Mouse (Mus musculus): ENCODE results near the gene Pim3.

Gene Pim3

GRCm38 (mm10) chr15:88861772-88862622, at the start of gene Pim3:
TSS of gene Pim3 (plus strand) at chr15:88862186.
- in situ Hi-C loops (cut with MboI, MseI): loop anchor here (10.0 kb wide), 1 partner anchor 493 kb away; the partner anchor contains the start of genes Lmf2 and Ncaph2

- in situ Hi-C loops (cut with MboI, MseI): loop anchor here (10.0 kb wide), 1 partner anchor 78 kb away; the partner anchor contains the start of gene Brd1
Measured at GRCm38 (mm10) chr15:88813262-88813661, 48.7 kb upstream of the Pim3 start.

- in situ Hi-C loops (cut with MboI, MseI): loop anchor here (10.0 kb wide), 1 partner anchor 79 kb away; the partner anchor contains the start of gene Brd1
Measured at GRCm38 (mm10) chr15:88813873-88814272, 48.1 kb upstream of the Pim3 start.

GRCm38 (mm10) chr15:88814411-88815047, 47.5 kb upstream of the Pim3 start:
- in situ Hi-C loops (cut with MboI, MseI): loop anchor here (10.0 kb wide), 1 partner anchor 80 kb away; the partner anchor contains the start of gene Brd1

- in situ Hi-C loops (cut with MboI, MseI): loop anchor here (10.0 kb wide), 1 partner anchor 80 kb away; the partner anchor contains the start of gene Brd1
Measured at GRCm38 (mm10) chr15:88815196-88815700, 46.7 kb upstream of the Pim3 start.

GRCm38 (mm10) chr15:88819026-88819905, 42.7 kb upstream of the Pim3 start, which contains the start of the genes Alg12 and Creld2:
TSS of gene Alg12 (minus strand) at chr15:88819318.
TSS of gene Creld2 (plus strand) at chr15:88819646.
- in situ Hi-C loops (cut with MboI, MseI): loop anchor here (10.0 kb wide), 1 partner anchor 84 kb away; the partner anchor contains the start of gene Brd1

- in situ Hi-C loops (cut with MboI, MseI): loop anchor here (5.0 to 10.0 kb wide), 3 partner anchors 85 to 552 kb away; partner anchors contain the start of genes Brd1 and Sco2
Measured at GRCm38 (mm10) chr15:88819906-88820303, 42.1 kb upstream of the Pim3 start.

GRCm38 (mm10) chr15:88821403-88821802, 40.6 kb upstream of the Pim3 start:
- in situ Hi-C loops (cut with MboI, MseI): loop anchor here (5.0 to 10.0 kb wide), 2 partner anchors 243 to 551 kb away; partner anchors contain the start of gene Sco2

GRCm38 (mm10) chr15:88822513-88822912, 39.5 kb upstream of the Pim3 start:
- in situ Hi-C loops (cut with MboI, MseI): loop anchor here (5.0 to 10.0 kb wide), 2 partner anchors 242 to 550 kb away; partner anchors contain the start of gene Sco2

- in situ Hi-C loops (cut with MboI, MseI): loop anchor here (5.0 to 10.0 kb wide), 2 partner anchors 241 to 549 kb away; partner anchors contain the start of gene Sco2
Measured at GRCm38 (mm10) chr15:88823376-88823775, 38.6 kb upstream of the Pim3 start.

- in situ Hi-C loops (cut with MboI, MseI): loop anchor here (5.0 to 10.0 kb wide), 3 partner anchors 50 to 237 kb away; no protein-coding TSS in a partner anchor
Measured at GRCm38 (mm10) chr15:88827466-88827865, 34.5 kb upstream of the Pim3 start.

- in situ Hi-C loops (cut with MboI, MseI): loop anchor here (5.0 to 10.0 kb wide), 3 partner anchors 49 to 237 kb away; no protein-coding TSS in a partner anchor
Measured at GRCm38 (mm10) chr15:88827991-88828799, 33.8 kb upstream of the Pim3 start.

GRCm38 (mm10) chr15:88828800-88829705, 32.9 kb upstream of the Pim3 start:
- in situ Hi-C loops (cut with MboI, MseI): loop anchor here (5.0 to 10.0 kb wide), 3 partner anchors 48 to 236 kb away; no protein-coding TSS in a partner anchor

- in situ Hi-C loops (cut with MboI, MseI): loop anchor here (5.0 to 10.0 kb wide), 3 partner anchors 47 to 235 kb away; no protein-coding TSS in a partner anchor
Measured at GRCm38 (mm10) chr15:88829791-88830440, 32.1 kb upstream of the Pim3 start.

- in situ Hi-C loops (cut with MboI, MseI): no loop called here
Measured at GRCm38 (mm10) chr15:88830696-88831095, 31.3 kb upstream of the Pim3 start.

- in situ Hi-C loops (cut with MboI, MseI): no loop called here
Measured at GRCm38 (mm10) chr15:88831482-88831881, 30.5 kb upstream of the Pim3 start.

GRCm38 (mm10) chr15:88832536-88832935, 29.4 kb upstream of the Pim3 start:
- in situ Hi-C loops (cut with MboI, MseI): no loop called here

- in situ Hi-C loops (cut with MboI, MseI): no loop called here
Measured at GRCm38 (mm10) chr15:88836031-88836430, 26.0 kb upstream of the Pim3 start.

Measured in T-helper 2 cell (primary cell).